Mouse (Mus musculus): ENCODE data around the gene Gbx2. TPM values are rescaled to one million over a fixed set of nuclear protein-coding genes. Genes with fewer than 3 reads are reported as not detected.

The Gbx2 gene
- total RNA-seq, 2 experiments from 2014 or later = 0.17 TPM; not detected in 1

DNA sequence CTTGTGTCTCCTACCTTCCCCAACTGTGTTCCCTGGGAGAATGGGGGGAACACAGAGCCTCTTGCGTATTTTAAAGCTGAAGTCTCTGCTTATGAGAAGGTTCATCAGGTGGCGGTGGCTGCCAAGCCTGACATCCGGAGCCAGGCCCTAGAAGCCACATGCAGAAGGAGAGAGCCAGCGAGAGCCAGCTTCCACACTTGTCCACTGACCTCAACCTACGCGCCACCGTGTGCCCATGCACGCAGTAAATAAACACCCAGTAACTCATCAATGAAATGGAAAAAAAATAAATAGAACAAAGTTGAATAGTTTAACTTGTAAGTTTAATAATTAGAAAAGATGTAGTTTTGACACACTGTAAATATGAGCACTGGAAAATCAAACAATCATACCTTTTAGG, 21.2 kb downstream of the Gbx2 start:
- no peak for DNase-seq

DNA sequence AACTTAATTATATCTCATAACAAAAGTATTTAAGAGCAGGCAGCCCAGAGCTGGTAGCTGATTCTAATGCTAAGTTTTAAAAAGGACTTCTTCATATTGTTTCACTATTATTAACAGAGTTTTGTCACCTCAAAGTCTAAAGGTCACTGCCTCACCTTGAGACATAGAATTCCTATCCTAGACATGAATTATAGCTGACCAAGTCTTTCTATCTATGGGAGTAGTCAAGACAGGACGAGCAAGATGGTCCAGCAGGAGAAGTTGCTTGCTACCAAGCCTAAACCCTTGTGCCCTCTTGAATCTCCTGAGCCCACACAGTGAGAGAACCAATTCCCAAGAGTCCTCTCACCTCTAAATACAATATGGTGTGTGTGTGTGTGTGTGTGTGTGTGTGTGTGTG, 28.3 kb downstream of the Gbx2 start:
- no peak for DNase-seq

DNA sequence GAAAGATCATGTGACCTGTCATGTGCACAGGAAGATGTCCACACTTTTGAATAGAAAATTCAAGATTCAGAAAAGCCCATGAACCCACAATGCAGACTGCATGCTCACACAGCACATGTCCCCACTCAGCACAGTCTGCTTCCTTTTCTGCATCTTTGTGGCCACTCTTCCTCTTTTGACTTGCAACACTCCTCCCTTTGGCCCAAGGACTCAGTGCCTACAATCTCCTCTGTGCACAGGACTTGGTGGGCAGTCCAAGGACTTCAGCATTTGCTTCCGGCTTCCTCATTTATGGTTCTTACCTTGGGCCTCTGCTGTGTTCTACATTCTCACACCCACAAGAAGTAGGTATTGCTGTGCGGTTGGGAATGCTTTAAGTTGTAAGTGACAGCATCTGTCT, 28.7 kb downstream of the Gbx2 start:
- DNase-seq = no peak

DNA sequence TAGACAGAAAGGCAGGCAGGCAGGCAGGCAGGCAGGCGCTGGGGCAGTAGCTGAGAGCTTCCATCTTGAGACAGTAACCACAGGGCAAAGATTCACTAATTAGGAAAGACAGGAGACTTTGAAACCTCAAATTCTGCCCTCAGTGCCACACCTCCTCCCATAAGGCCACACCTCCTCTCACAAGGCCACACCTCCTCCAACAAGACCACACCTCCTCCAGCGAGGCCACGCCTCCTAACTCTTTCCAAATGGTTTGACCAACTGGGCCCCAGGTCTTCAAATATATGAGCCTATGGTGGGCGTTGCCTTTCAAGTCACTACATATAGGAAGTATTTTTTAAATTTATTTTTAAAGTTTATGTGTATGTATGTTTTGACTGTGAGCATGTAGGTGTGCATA, 29.6 kb downstream of the Gbx2 start:
- no peak for DNase-seq

DNA sequence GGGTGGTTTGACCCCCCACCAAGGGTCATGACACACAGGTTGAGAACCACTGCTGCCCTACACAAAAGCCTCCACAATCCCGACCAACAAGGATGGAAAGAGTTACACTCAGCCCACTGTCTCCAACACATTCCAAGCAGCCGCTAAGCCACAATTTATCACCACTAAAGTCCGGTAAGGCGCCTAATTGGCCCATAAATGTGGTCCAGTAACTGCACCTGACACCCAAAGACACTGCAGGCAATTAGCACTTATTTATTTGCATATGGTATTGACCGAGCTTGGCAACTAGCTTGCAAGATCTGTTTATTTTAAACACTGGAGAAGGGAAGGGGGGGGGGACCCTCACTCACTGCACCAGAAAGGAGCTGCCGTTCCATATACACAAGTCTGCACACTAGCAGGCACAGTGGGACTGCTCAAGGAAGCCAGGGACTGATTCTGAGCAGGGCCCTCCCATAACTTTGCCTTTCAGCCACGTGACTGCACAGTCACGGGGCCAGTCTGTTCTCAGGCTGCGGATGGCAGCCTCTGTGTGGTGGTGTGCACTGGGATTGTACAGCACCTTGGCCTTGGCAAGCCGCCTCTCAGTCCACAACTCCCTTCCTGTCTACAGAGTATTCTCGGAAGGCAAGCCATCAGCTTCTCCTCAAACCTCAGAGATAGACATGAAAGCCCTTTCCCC, 31.1 kb downstream of the Gbx2 start:
- DNase-seq = no peak

DNA sequence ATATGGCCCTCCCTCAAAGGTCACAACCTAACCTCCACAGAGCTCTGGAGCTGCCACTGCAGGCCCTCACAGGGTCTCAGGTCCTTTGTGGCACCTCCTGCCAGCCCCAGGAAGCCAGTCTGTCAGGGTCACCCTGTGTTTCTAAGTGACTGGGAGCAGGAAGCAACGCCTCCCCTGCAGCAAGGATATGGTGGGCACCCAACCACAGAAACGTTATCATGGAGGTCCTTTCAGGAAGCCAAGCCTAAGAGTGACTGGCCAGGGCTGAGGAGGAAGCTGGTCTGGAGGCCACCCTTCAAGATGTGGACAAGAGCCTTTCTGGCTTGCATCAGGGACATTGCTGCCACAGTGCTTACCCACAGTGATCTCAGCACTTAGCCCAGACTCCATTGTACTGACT, 31.9 kb downstream of the Gbx2 start:
- no peak for DNase-seq

DNA sequence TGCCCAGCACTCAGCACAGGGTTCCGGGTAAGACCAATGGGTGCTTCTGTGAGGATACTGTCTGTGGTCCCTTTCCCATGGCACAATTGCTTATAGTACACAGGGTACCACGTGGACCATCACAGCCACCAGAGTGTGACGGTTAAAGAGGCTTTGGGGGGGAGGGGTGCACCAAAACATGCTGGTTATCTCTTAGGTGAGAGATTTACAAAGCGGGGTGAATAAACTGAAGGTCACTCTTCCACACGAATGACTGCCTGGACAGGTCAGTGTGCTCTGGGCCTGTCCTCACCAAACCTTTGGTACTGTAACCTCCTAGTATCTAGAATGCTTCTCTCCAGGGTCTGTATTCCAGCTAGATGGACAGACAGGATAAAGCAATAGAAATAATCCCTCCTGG, 35.2 kb downstream of the Gbx2 start:
- no peak for DNase-seq

DNA sequence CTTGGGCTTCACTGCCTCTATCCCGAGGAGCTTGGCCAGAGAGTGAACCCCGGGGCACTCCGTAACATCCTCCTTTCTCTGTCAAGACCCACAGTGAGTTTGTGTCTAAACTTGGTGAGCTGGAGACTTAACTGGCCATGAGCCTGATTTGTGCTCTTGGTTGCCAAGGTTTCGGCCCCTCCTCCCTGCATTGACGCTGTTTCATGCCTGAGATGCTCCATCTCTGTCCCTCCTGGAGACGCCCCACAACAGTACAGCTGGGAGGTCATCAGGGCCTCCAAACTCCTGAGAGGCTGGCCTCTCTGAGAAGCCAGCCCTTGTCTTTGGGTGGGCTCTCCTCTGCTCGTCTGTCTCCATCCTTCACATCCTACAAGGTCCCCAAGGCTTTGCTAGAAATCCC, 38.7 kb downstream of the Gbx2 start:
- DNase-seq = no peak

DNA sequence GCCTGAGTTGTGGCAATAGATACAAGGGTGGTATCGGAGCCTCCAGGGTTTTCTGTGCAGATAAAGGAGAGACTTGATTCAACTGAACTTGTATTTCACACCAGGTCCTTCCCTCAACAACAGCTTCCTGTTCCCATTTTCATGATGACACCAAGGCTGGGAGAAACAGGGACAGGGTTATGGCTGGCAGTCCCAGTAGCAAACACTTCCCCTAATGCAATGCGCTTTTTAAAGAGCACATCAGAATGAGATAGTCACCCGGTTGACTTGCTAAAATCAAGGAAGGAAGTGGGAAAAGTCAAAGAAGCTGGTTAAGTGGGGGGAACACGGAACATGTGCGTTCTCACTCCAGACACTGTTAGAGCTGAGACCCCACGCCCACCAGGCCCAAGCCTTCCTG, 39.6 kb downstream of the Gbx2 start:
- no peak for DNase-seq

DNA sequence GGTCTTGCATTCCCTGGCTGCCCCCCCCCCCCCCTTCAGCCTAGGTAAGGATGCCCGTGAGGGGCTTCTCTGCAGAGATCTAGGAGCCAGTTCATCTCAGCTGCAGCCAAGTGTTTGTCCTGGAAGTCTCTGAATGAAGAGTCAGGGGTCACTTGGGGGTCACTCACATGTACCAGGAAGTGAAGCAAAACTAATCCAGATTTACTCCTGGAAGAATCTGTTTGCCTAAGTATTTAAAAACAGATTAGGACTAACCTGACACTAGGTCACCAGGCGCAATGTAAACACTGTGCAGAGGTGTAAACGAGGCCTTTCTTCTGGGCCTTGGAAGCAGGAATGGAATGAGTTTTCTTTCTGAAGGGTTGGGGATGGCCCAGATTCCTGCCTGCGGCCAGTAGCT, 45.3 kb downstream of the Gbx2 start:
- DNase-seq = no peak

DNA sequence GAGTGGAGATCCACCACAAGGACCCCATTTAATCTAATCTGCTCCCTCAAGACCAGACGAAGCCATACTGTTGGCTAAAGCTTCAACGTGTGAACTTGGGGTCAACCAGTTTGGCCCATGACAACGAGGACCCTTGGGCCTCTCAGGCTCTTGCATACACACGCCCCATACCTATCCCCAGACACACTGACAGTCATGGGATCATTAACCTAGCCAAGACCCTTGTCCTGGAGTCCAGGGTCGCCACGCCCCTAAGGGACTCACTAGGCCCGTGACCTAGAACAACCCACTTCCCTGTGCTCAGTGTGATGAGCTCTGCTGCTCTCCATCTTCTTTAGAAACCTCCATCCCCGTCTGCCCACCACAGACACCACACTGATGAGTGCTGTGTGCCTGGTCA, 46.6 kb downstream of the Gbx2 start:
- no peak for DNase-seq

DNA sequence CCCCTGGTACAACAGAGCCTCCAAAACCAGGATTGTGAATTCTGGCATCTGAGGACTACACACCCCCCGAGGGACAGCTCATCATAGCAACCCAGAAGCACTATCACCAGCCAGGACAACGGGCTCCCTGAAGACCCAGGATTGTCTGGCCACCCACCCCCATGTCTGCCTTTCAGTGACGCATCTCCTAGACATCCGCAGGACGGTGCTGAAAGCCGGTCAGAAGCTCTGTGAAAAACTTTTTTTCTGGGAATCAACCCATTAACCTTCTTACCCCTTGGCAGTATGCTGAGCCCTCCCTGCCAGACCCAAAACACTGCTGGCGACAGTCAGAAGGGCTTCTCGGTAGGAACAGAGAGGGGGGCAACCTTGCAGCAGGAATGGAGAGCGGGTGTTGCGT, 50.1 kb downstream of the Gbx2 start:
- no peak for DNase-seq

DNA sequence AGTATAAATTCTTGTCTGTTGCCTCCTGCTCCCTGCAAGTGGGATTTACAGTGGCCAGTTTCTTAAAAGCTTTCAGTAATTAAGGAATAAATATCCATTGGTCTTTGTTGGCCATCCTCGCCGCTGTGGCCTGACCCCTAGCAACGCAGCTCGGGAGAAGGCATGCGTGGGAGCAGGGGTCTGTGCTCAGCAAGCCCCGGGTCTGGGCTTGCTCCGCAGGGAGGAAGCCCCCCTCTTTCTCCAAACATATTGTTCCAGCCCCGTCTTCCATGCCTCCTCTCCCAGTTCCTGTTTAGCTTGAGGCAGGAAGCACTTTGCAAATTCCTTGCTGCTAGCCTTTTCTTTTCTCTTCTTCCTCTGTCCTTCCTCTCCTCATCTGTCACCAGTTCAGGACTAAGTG, 50.8 kb downstream of the Gbx2 start:
- no peak for DNase-seq

DNA sequence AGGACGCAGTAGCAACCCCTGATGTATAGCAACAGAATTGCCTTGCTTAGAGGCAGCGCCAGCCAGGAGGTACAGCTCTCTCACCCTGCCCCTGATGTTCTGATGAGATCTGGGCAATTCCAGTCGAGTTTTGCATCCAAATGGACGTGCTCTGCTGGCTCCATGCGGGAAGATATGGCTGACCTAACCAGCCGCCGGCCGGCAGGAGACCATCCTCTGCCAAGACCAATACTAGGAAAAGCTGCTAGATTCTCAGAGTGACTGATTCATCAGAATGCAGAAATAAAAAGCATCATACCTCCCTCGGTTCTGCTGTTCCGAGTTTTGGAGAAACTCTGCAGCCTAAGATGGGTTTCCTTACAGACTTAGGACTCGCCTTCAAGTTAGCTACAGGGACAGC, 52.5 kb downstream of the Gbx2 start:
- DNase-seq = no peak

Other genes starting within 250 kb of the Gbx2 start
- gene Asb18, start 83.5 kb upstream of the Gbx2 start, total RNA-seq (2021) = 1 to 10 TPM; 2.0 to 2.1 TPM
- 1 to 10 TPM in 1 of 2 experiments, under 1 TPM in 1; 0.63 to 1.3 TPM for gene Iqca, start 222.2 kb upstream of the Gbx2 start, total RNA-seq (2021)